Mouse (Mus musculus) embryonic facial prominence, embryonic 15.5 days (tissue): ENCODE results near the gene Haus4. TPM values are rescaled to one million over a fixed set of nuclear protein-coding genes. Genes with fewer than 3 reads are reported as not detected.

Source experiments
- ATAC-seq: fragments of 200-750 bp; cut with Nextera tagmentation; 2 replicates; pipeline ENCODE4 v1.8.0; 2017; ENCODE audit warnings: low read depth, moderate TSS enrichment; ENCODE audit not compliant: insufficient number of reproducible peaks, low FRiP score, low TSS enrichment
- H3K27ac ChIP-seq: fragments of 300-500 bp; sonication (generic); replicated peaks from 2 replicates; pipeline ENCODE4 v1.5.1; 2015; ENCODE audit warnings: mild to moderate bottlenecking, inconsistent platforms
- H3K27me3 ChIP-seq: fragments of 300-500 bp; sonication (generic); 2 replicates; pipeline ENCODE4 v1.6.1; 2015; ENCODE audit warnings: inconsistent platforms
- H3K36me3 ChIP-seq: fragments of 300-500 bp; sonication (generic); 2 replicates; pipeline ENCODE4 v1.6.1; 2015; ENCODE audit warnings: mild to moderate bottlenecking, inconsistent platforms
- H3K4me1 ChIP-seq: fragments of 300-500 bp; sonication (generic); 2 replicates; pipeline ENCODE4 v1.6.1; 2015; ENCODE audit warnings: inconsistent platforms
- H3K4me2 ChIP-seq: fragments of 300-500 bp; sonication (generic); replicated peaks from 2 replicates; pipeline ENCODE4 v1.6.1; 2015; ENCODE audit warnings: mild to moderate bottlenecking, inconsistent platforms
- H3K4me3 ChIP-seq: fragments of 300-500 bp; sonication (generic); replicated peaks from 2 replicates; pipeline ENCODE4 v1.5.1; 2015; ENCODE audit warnings: mild to moderate bottlenecking, inconsistent platforms
- H3K9ac ChIP-seq: fragments of 300-500 bp; sonication (generic); 2 replicates; pipeline ENCODE4 v1.6.1; 2015; ENCODE audit warnings: inconsistent platforms
- H3K9me3 ChIP-seq: fragments of 300-500 bp; sonication (generic); replicated peaks from 2 replicates; pipeline ENCODE4 v1.6.1; 2016; ENCODE audit warnings: inconsistent platforms
- WGBS: fragments of 180-500 bp; shearing (Covaris S2); methylation state at CpG from one replicate; pipeline ENCODE4 v1.1.7; 2015; 5-methylcytosine and 5-hydroxymethylcytosine counted together
- polyA plus RNA-seq: library from polyadenylated mRNA; unstranded; fragments of >200 nt; fragmentation: Nextera tagmentation; extraction: Ambion mirVana; gene quantifications from 2 replicates; pipeline ENCODE4 v1.2.1, GENCODE M21; 2015

Gene Haus4
- polyA plus RNA-seq, 1 experiment from 2014 or later, result 49.8 TPM

- Histone ChIP-seq H3K9ac (no peak overlapping the region), H3K9me3 (no peaks in the 10 kb centered on the region), H3K27me3 (no peaks in the 10 kb centered on the region), H3K27ac (0 out of 2 replicates have a peak overlapping the region, but pooled peaks have one; percentile 22), H3K4me3 (peak overlapping the region; percentile 38), H3K4me1 (peaks cover 18% of the 10 kb centered on the region), H3K4me2 (peak overlapping the region; percentile 64), H3K36me3 (no peaks in the 10 kb centered on the region)
- no peak for ATAC-seq
- WGBS, result 12% methylated on average over 5 of the region's 5 CpGs
Measured at GRCm38 (mm10) chr14:54528007-54528393, 26.4 kb downstream of the Haus4 start.

- peak; percentile 39 for ATAC-seq
- Histone ChIP-seq H3K4me1 (peaks cover 18% of the 10 kb centered on the region), H3K4me2 (peak overlapping the region; percentile 64), H3K27ac (no peak overlapping the region), H3K9ac (no peak overlapping the region), H3K36me3 (no peaks in the 10 kb centered on the region), H3K27me3 (no peaks in the 10 kb centered on the region), H3K4me3 (peak overlapping the region; percentile 38), H3K9me3 (no peaks in the 10 kb centered on the region)
- WGBS, result under 1% methylated on average over 18 of the region's 18 CpGs
Measured at GRCm38 (mm10) chr14:54527227-54528006, 27.0 kb downstream of the Haus4 start.

DNA sequence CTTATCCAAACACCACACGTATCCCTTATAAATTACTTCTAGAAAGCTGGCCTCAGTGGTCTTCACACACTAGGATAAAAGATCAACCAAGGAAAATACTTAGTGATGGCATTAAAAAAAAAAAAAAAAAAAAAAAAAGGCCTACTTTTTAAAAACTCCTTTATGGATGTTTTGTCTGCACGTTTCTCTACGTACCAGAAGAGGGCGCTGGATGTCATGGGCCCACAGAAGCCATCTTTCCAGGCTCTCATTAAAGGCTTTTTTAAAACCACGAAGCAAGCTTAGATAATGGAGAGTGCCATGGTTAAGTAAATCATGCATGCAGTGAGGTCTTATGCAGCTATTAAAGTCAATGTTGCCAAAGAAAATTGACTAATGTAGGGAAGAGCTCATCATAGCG is 30.8 kb downstream of the Haus4 start:
- Histone ChIP-seq H3K27me3 (no peaks in the 10 kb centered on the region), H3K4me1 (peaks cover 19% of the 10 kb centered on the region), H3K27ac (no peak overlapping the region), H3K9ac (no peak overlapping the region), H3K4me3 (no peak overlapping the region), H3K4me2 (no peak overlapping the region), H3K36me3 (no peaks in the 10 kb centered on the region), H3K9me3 (no peaks in the 10 kb centered on the region)
- no peak for ATAC-seq
- WGBS, result 28% methylated on average over 6 of the region's 6 CpGs

- Histone ChIP-seq H3K4me2 (peak overlapping the region; percentile 60), H3K4me1 (peaks cover 16% of the 10 kb centered on the region), H3K27ac (peak overlapping the region; percentile 63; the same call in 1 of the 2 replicates), H3K36me3 (peaks cover 35% of the 10 kb centered on the region), H3K27me3 (no peaks in the 10 kb centered on the region), H3K9me3 (0 out of 2 replicates have a peak, but pooled peaks cover 5% of the 10 kb centered on the region), H3K9ac (peak overlapping the region; percentile 80), H3K4me3 (peak overlapping the region; percentile 73)
- ATAC-seq, result peak; percentile 14; the same call in 1 of the 2 replicates
- WGBS, result 4% methylated on average over 17 of the region's 17 CpGs
Measured at GRCm38 (mm10) chr14:54516710-54517310, 37.6 kb downstream of the Haus4 start.

- Histone ChIP-seq H3K27me3 (no peaks in the 10 kb centered on the region), H3K4me3 (no peak overlapping the region), H3K9me3 (0 out of 2 replicates have a peak, but pooled peaks cover 5% of the 10 kb centered on the region), H3K36me3 (peaks cover 86% of the 10 kb centered on the region), H3K9ac (no peak overlapping the region), H3K4me2 (no peak overlapping the region), H3K27ac (no peak overlapping the region), H3K4me1 (no peaks in the 10 kb centered on the region)
- ATAC-seq, result no peak
- WGBS, result 91% methylated on average over 9 of the region's 9 CpGs
Measured at GRCm38 (mm10) chr14:54509774-54510173, 44.6 kb downstream of the Haus4 start.

DNA sequence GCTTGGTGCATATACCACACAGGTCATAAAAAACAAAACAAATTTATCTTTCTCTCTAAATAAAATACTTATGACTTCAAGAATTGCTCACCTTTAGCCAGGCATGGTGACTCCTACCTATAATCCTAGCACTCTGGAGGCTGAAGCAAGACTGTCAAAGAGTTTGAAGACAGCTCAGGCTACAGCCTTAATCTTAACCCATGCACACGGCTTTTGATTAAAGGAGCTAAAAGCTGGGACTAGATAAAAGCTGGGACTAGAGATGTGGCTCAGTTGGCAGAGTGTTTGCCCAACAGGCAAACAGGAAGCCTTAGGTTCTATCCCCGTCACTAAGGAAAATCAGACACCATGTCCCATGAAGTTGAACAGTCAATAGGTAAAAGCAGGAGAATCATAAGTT is 51.3 kb downstream of the Haus4 start:
- H3K9me3 ChIP-seq, result no peaks in the 10 kb centered on the region; the same call in 1 of the 2 replicates
- no peak overlapping the region for H3K4me3 ChIP-seq
- H3K27me3 ChIP-seq, result no peaks in the 10 kb centered on the region
- H3K4me1 ChIP-seq, result no peaks in the 10 kb centered on the region
- ATAC-seq, result no peak
- WGBS, result 80% methylated on average over 2 of the region's 2 CpGs
- peaks cover 19% of the 10 kb centered on the region for H3K36me3 ChIP-seq
- no peak overlapping the region for H3K27ac ChIP-seq
- H3K9ac ChIP-seq, result no peak overlapping the region
- no peak overlapping the region for H3K4me2 ChIP-seq

DNA sequence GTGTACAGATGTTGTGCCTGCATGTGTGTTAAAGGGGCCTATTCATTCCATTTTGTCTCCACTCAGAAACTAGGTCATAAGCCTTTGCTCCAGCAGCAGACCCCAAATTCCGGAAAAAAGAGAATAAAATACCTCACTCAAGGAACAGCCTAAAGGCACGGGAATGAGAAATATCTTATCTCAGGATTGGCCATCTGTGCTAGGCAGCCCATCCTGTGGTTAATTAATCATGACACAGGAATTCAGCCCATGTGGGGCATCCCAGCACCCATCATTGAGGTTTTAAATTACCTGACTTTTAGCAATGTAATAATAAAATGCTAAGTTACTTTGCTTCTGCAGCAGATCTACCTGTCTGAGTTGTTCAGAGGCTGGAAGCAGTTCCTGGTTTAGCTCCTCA is 53.1 kb downstream of the Haus4 start:
- Histone ChIP-seq H3K4me1 (no peaks in the 10 kb centered on the region), H3K9ac (no peak overlapping the region), H3K9me3 (no peaks in the 10 kb centered on the region; the same call in 1 of the 2 replicates), H3K36me3 (0 out of 2 replicates have a peak, but pooled peaks cover 2% of the 10 kb centered on the region), H3K4me3 (no peak overlapping the region), H3K4me2 (no peak overlapping the region), H3K27ac (no peak overlapping the region), H3K27me3 (no peaks in the 10 kb centered on the region)
- WGBS, result 53% methylated on average over 2 of the region's 2 CpGs
- ATAC-seq, result no peak

- Histone ChIP-seq H3K36me3 (no peaks in the 10 kb centered on the region), H3K9me3 (no peaks in the 10 kb centered on the region; the same call in 1 of the 2 replicates), H3K27ac (no peak overlapping the region), H3K4me1 (no peaks in the 10 kb centered on the region), H3K4me2 (no peak overlapping the region), H3K4me3 (no peak overlapping the region), H3K9ac (no peak overlapping the region), H3K27me3 (no peaks in the 10 kb centered on the region)
- ATAC-seq, result no peak
- WGBS, result 78% methylated on average over 2 of the region's 2 CpGs
Measured at GRCm38 (mm10) chr14:54499330-54499729, 55.1 kb downstream of the Haus4 start.

- Histone ChIP-seq H3K9me3 (no peaks in the 10 kb centered on the region), H3K9ac (no peak overlapping the region), H3K36me3 (no peaks in the 10 kb centered on the region), H3K27ac (no peak overlapping the region), H3K4me2 (no peak overlapping the region), H3K4me1 (no peaks in the 10 kb centered on the region), H3K27me3 (no peaks in the 10 kb centered on the region), H3K4me3 (no peak overlapping the region)
- 88% methylated on average over 14 of the region's 14 CpGs for WGBS
- no peak for ATAC-seq
Measured at GRCm38 (mm10) chr14:54496706-54497105, 57.7 kb downstream of the Haus4 start.

GRCm38 (mm10) chr14:54494234-54494633 is 60.2 kb downstream of the Haus4 start:
- Histone ChIP-seq H3K9me3 (no peaks in the 10 kb centered on the region), H3K9ac (no peak overlapping the region), H3K27ac (no peak overlapping the region), H3K4me3 (no peak overlapping the region), H3K4me2 (no peak overlapping the region), H3K4me1 (no peaks in the 10 kb centered on the region), H3K27me3 (no peaks in the 10 kb centered on the region), H3K36me3 (no peaks in the 10 kb centered on the region)
- ATAC-seq, result no peak
- WGBS, result 4% methylated on average over 3 of the region's 3 CpGs

DNA sequence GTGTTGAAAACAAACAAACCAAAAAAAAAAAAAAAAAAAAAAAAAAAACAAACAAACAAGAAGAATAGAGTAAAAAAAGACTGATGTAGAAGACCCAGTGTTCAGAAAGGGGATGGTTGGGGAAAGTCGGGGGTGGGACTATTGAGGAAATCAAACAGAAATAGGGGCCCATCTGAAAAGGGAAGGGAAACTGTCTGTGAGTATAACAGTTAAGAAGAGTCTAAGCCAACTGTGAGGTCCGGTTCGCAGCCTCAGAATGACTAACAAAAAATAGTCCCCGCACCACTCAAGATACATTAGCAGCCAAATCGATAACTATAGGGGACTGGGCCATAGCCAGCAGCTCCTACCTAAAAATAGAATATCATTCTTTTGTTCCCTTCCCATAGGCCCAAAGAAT is 61.2 kb downstream of the Haus4 start:
- no peaks in the 10 kb centered on the region for H3K36me3 ChIP-seq
- no peak overlapping the region for H3K4me3 ChIP-seq
- no peak overlapping the region for H3K9ac ChIP-seq
- H3K27ac ChIP-seq, result no peak overlapping the region
- WGBS, result 94% methylated on average over 5 of the region's 5 CpGs
- H3K9me3 ChIP-seq, result no peaks in the 10 kb centered on the region
- H3K27me3 ChIP-seq, result no peaks in the 10 kb centered on the region
- no peak for ATAC-seq
- H3K4me2 ChIP-seq, result no peak overlapping the region
- H3K4me1 ChIP-seq, result no peaks in the 10 kb centered on the region
